Mouse (Mus musculus): ENCODE results near the gene Plxnd1. TPM values are rescaled to one million over a fixed set of nuclear protein-coding genes. Genes with fewer than 3 reads are reported as not detected.

The Plxnd1 gene
- total and polyA plus RNA-seq, 3 experiments, result 27.7 to 73.8 (median 63.2) TPM

GRCm38 (mm10) chr6:115906455-115906854, 88.3 kb downstream of the Plxnd1 start:
- no peaks in the 10 kb centered on the region for H3K9me3 ChIP-seq (replicated peaks; ENCODE audit: low read length)
- TF ChIP-seq EP300 (IDR thresholded peaks at IDR 0.05; ENCODE audit: low read length), result 0 out of 2 replicates have a peak, but pooled peaks have one; percentile 4
- no peak for TF ChIP-seq E2F4 (IDR thresholded peaks at IDR 0.05; ENCODE audit: insufficient replicate concordance, low read depth, low read length)
- peak; percentile 65 for TF ChIP-seq ETS1 (conservative IDR thresholded peaks at IDR 0.05; ENCODE audit: low read depth, low read length)
- TF ChIP-seq SIN3A (IDR thresholded peaks at IDR 0.05; ENCODE audit: low read length), result peak; percentile 44; the same call in 1 of the 2 replicates
- TF ChIP-seq MAFK (IDR thresholded peaks at IDR 0.05; ENCODE audit: insufficient replicate concordance, low read length), result peak; percentile 54; the same call in 1 of the 2 replicates
- TF ChIP-seq MYC (IDR thresholded peaks at IDR 0.05; ENCODE audit: low read depth, low read length), result 0 out of 2 replicates have a peak, but pooled peaks have one; percentile 37
- TF ChIP-seq BHLHE40 (IDR thresholded peaks at IDR 0.05; ENCODE audit: low read depth, low read length), result 0 out of 2 replicates have a peak, but pooled peaks have one; percentile 13
- no peak for TF ChIP-seq USF2 (conservative IDR thresholded peaks at IDR 0.05; ENCODE audit: low read depth, low read length)
- TF ChIP-seq TCF12 (IDR thresholded peaks at IDR 0.05; ENCODE audit: low read depth, low read length), result 0 out of 2 replicates have a peak, but pooled peaks have one; percentile 17
- peaks cover 55 to 90% of the 10 kb centered on the region in 2 experiments for H3K4me1 ChIP-seq (ENCODE audit: control insufficient read depth in 1 of 2, insufficient read depth in 2 of 2)
- H3K4me2 ChIP-seq (ENCODE audit: insufficient read depth, low read depth, poor library complexity, severe bottlenecking), result no peak overlapping the region
- dilution Hi-C loops (cut with MboI; ENCODE audit: extremely low pct_ligation_motif_present, extremely low pct_unique_long_range_greater_than_20kb, low sequenced_read_pairs) (no loop called here), in situ Hi-C loops (cut with MboI; ENCODE audit: low pct_ligation_motif_present, low pct_unique_long_range_greater_than_20kb, low sequenced_read_pairs) (loop anchor here (5.0 kb wide), 1 partner anchor 36 kb away; the partner anchor contains the start of gene H1foo)
- H3K79me2 ChIP-seq (replicated peaks; ENCODE audit: control insufficient read depth, extremely low read depth, insufficient read depth, poor library complexity, severe bottlenecking), result no peaks in the 10 kb centered on the region
- H3K27me3 ChIP-seq (replicated peaks), result no peaks in the 10 kb centered on the region
- DNase-seq (ENCODE audit: extremely low read depth), result peak; percentile 73
- H3K9ac ChIP-seq (ENCODE audit: insufficient read depth, low read depth), result no peak overlapping the region
- H3K4me3 ChIP-seq (replicated peaks in 1 of 3; ENCODE audit: low read depth in 2 of 3, low read length in 2 of 3, poor library complexity in 1 of 3), result no peak overlapping the region
- H3K27ac ChIP-seq (ENCODE audit: insufficient read depth, low read depth), result peak overlapping the region; percentile 46
- H3K36me3 ChIP-seq (replicated peaks in 1 of 2; ENCODE audit: control insufficient read depth in 1 of 2, insufficient read depth in 1 of 2, low read length in 1 of 2), result peaks cover 6 to 19% of the 10 kb centered on the region in 2 experiments

DNA sequence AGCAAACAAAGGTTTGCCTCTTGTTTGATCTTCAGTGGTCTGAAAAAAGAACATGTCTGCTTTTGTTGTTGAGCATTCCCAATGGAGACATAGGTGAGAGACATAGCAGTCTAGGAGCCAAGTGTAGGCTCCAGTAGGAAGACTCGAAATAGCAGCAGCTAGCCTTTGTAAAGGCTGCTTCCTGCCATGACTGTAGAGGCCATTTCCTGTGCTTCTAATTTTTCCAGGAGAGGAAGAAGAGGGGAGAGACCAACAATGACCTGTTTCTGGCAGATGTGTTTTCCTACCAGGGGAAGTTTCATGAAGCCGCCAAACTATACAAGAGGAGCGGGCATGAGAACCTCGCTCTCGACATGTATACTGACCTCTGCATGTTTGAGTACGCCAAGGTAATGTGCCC, 89.2 kb downstream of the Plxnd1 start:
- TF ChIP-seq TBP (conservative IDR thresholded peaks at IDR 0.05; ENCODE audit: low read depth, low read length) (no peak), POLR2AphosphoS2 (IDR thresholded peaks at IDR 0.05; ENCODE audit: low read depth, low read length) (no peak), UBTF (IDR thresholded peaks at IDR 0.05; ENCODE audit: low read depth, low read length) (no peak), BHLHE40 (IDR thresholded peaks at IDR 0.05; ENCODE audit: low read depth, low read length) (no peak), USF1 (IDR thresholded peaks at IDR 0.05; ENCODE audit: low read depth, low read length) (no peak), CTCF (conservative IDR thresholded peaks at IDR 0.05 in 1 of 2, IDR thresholded peaks at IDR 0.05 in 1 of 2; ENCODE audit: low read depth in 2 of 2, low read length in 2 of 2) (no peak), MYC (IDR thresholded peaks at IDR 0.05; ENCODE audit: low read depth, low read length) (no peak), NRF1 (IDR thresholded peaks at IDR 0.05; ENCODE audit: low read depth, low read length) (no peak), ZKSCAN1 (IDR thresholded peaks at IDR 0.05; ENCODE audit: borderline replicate concordance, low read depth, low read length) (no peak)
- no peak overlapping the region for H3K4me2 ChIP-seq (ENCODE audit: insufficient read depth, low read depth, poor library complexity, severe bottlenecking)
- H3K9ac ChIP-seq (ENCODE audit: insufficient read depth, low read depth), result no peak overlapping the region
- no peak overlapping the region for H3K4me3 ChIP-seq (replicated peaks in 1 of 3; ENCODE audit: low read depth in 2 of 3, low read length in 2 of 3, poor library complexity in 1 of 3)
- no peaks in the 10 kb centered on the region for H3K79me2 ChIP-seq (replicated peaks; ENCODE audit: control insufficient read depth, extremely low read depth, insufficient read depth, poor library complexity, severe bottlenecking)
- no peaks in the 10 kb centered on the region for H3K9me3 ChIP-seq (replicated peaks; ENCODE audit: low read length)
- dilution Hi-C loops (cut with MboI; ENCODE audit: extremely low pct_ligation_motif_present, extremely low pct_unique_long_range_greater_than_20kb, low sequenced_read_pairs), result no loop called here
- H3K4me1 ChIP-seq (ENCODE audit: control insufficient read depth in 1 of 2, insufficient read depth in 2 of 2), result peaks cover 51 to 90% of the 10 kb centered on the region in 2 experiments
- no peaks in the 10 kb centered on the region for H3K27me3 ChIP-seq (replicated peaks)
- in situ Hi-C loops (cut with MboI; ENCODE audit: low pct_ligation_motif_present, low pct_unique_long_range_greater_than_20kb, low sequenced_read_pairs), result loop anchor here (5.0 kb wide), 1 partner anchor 37 kb away; the partner anchor contains the start of gene H1foo
- H3K27ac ChIP-seq (ENCODE audit: insufficient read depth, low read depth), result no peak overlapping the region
- peaks cover 6 to 19% of the 10 kb centered on the region in 2 experiments for H3K36me3 ChIP-seq (replicated peaks in 1 of 2; ENCODE audit: control insufficient read depth in 1 of 2, insufficient read depth in 1 of 2, low read length in 1 of 2)
- no peak for DNase-seq (ENCODE audit: extremely low read depth)

Other genes starting within 250 kb of the Plxnd1 start
- not detected in 2 replicates for gene Tmem40, start 232.6 kb downstream of the Plxnd1 start, total RNA-seq (2012; rRNA removed)
- gene Tmem40, start 232.6 kb downstream of the Plxnd1 start, total RNA-seq (2014; rRNA removed), result not detected in 2 replicates
- not detected in 2 replicates for gene Tmem40, start 232.6 kb downstream of the Plxnd1 start, polyA plus RNA-seq (2012; ENCODE audit: insufficient read length, low read depth)
- 7.8 and 8.5 TPM in 2 replicates for gene Cand2, start 220.5 kb downstream of the Plxnd1 start, total RNA-seq (2012; rRNA removed)
- 3.6 and 3.9 TPM in 2 replicates for gene Cand2, start 220.5 kb downstream of the Plxnd1 start, total RNA-seq (2014; rRNA removed)
- gene Cand2, start 220.5 kb downstream of the Plxnd1 start, polyA plus RNA-seq (2012; ENCODE audit: insufficient read length, low read depth), result 14.2 and 17.1 TPM in 2 replicates
- 5,179 and 5,276 TPM in 2 replicates for gene Rpl32, start 186.3 kb downstream of the Plxnd1 start, total RNA-seq (2012; rRNA removed)
- 7,033 and 7,473 TPM in 2 replicates for gene Rpl32, start 186.3 kb downstream of the Plxnd1 start, total RNA-seq (2014; rRNA removed)
- gene Rpl32, start 186.3 kb downstream of the Plxnd1 start, polyA plus RNA-seq (2012; ENCODE audit: insufficient read length, low read depth), result 3,370 and 3,898 TPM in 2 replicates
- gene Efcab12, start 156.6 kb downstream of the Plxnd1 start, total RNA-seq (2012; rRNA removed), result 0.04 and 0.13 TPM in 2 replicates
- gene Efcab12, start 156.6 kb downstream of the Plxnd1 start, total RNA-seq (2014; rRNA removed), result 0.08 and 0.12 TPM in 2 replicates
- gene Efcab12, start 156.6 kb downstream of the Plxnd1 start, polyA plus RNA-seq (2012; ENCODE audit: insufficient read length, low read depth), result 0.54 and 0.60 TPM in 2 replicates
- gene Mbd4, start 141.6 kb downstream of the Plxnd1 start, total RNA-seq (2012; rRNA removed), result 6.8 and 7.3 TPM in 2 replicates
- gene Mbd4, start 141.6 kb downstream of the Plxnd1 start, total RNA-seq (2014; rRNA removed), result 11.3 and 12.2 TPM in 2 replicates
- 7.9 and 8.6 TPM in 2 replicates for gene Mbd4, start 141.6 kb downstream of the Plxnd1 start, polyA plus RNA-seq (2012; ENCODE audit: insufficient read length, low read depth)
- 8.8 and 14.1 TPM in 2 replicates for gene Ift122, start 141.5 kb downstream of the Plxnd1 start, total RNA-seq (2012; rRNA removed)
- 5.9 and 7.9 TPM in 2 replicates for gene Ift122, start 141.5 kb downstream of the Plxnd1 start, total RNA-seq (2014; rRNA removed)
- gene Ift122, start 141.5 kb downstream of the Plxnd1 start, polyA plus RNA-seq (2012; ENCODE audit: insufficient read length, low read depth), result 6.9 and 8.6 TPM in 2 replicates
- 0.04 and 0.17 TPM in 2 replicates for gene Rho, start 63.3 kb downstream of the Plxnd1 start, total RNA-seq (2012; rRNA removed)
- 0.04 TPM in 1 of 2 replicates, not detected in the other for gene Rho, start 63.3 kb downstream of the Plxnd1 start, total RNA-seq (2014; rRNA removed)
- not detected in 2 replicates for gene Rho, start 63.3 kb downstream of the Plxnd1 start, polyA plus RNA-seq (2012; ENCODE audit: insufficient read length, low read depth)
- 0.89 and 1.3 TPM in 2 replicates for gene H1foo, start 50.1 kb downstream of the Plxnd1 start, total RNA-seq (2012; rRNA removed)
- gene H1foo, start 50.1 kb downstream of the Plxnd1 start, total RNA-seq (2014; rRNA removed), result 0.77 and 0.90 TPM in 2 replicates
- gene H1foo, start 50.1 kb downstream of the Plxnd1 start, polyA plus RNA-seq (2012; ENCODE audit: insufficient read length, low read depth), result 1.0 and 1.4 TPM in 2 replicates
- gene Tmcc1, start 198.5 kb upstream of the Plxnd1 start, total RNA-seq (2012; rRNA removed), result 52.6 and 60.8 TPM in 2 replicates
- 3.6 and 3.9 TPM in 2 replicates for gene Tmcc1, start 198.5 kb upstream of the Plxnd1 start, total RNA-seq (2014; rRNA removed)
- 3.7 TPM in 2 replicates for gene Tmcc1, start 198.5 kb upstream of the Plxnd1 start, polyA plus RNA-seq (2012; ENCODE audit: insufficient read length, low read depth)
- gene Washc2, start 213.0 kb upstream of the Plxnd1 start, total RNA-seq (2012; rRNA removed), result 37.4 and 39.6 TPM in 2 replicates
- 37.3 and 42.6 TPM in 2 replicates for gene Washc2, start 213.0 kb upstream of the Plxnd1 start, total RNA-seq (2014; rRNA removed)
- 51.7 and 59.3 TPM in 2 replicates for gene Washc2, start 213.0 kb upstream of the Plxnd1 start, polyA plus RNA-seq (2012; ENCODE audit: insufficient read length, low read depth)

Data from CH12.LX (cell line).